Mouse (Mus musculus) kidney, embryonic 16.5 days (tissue): ENCODE data around the gene Tet2. TPM values are rescaled to one million over a fixed set of nuclear protein-coding genes. Genes with fewer than 3 reads are reported as not detected.
A peak's percentile ranks its signal among the peaks of the same experiment; 100 is the strongest.

Experiments used
- ATAC-seq: fragments of 200-750 bp; cut with Nextera tagmentation; 2 replicates; pipeline ENCODE4 v1.8.0; 2017; ENCODE audit warnings: moderate TSS enrichment; ENCODE audit not compliant: low FRiP score, low TSS enrichment
- H3K27ac ChIP-seq: fragments of 300-500 bp; sonication (generic); 2 replicates; pipeline ENCODE4 v1.5.1; 2014; ENCODE audit warnings: low read length
- H3K27me3 ChIP-seq: fragments of 300-500 bp; sonication (generic); 2 replicates; pipeline ENCODE4 v1.6.1; 2014; ENCODE audit warnings: low read length, control low read depth, mixed read lengths; ENCODE audit not compliant: insufficient read depth
- H3K36me3 ChIP-seq: fragments of 300-500 bp; sonication (generic); 2 replicates; pipeline ENCODE4 v1.6.1; 2014; ENCODE audit warnings: low read length, control low read depth, mixed read lengths; ENCODE audit not compliant: insufficient read depth
- H3K4me1 ChIP-seq: fragments of 300-500 bp; sonication (generic); 2 replicates; pipeline ENCODE4 v1.6.1; 2014; ENCODE audit warnings: low read length, control low read depth, mixed read lengths; ENCODE audit not compliant: insufficient read depth
- H3K4me2 ChIP-seq: fragments of 300-500 bp; sonication (generic); replicated peaks from 2 replicates; pipeline ENCODE4 v1.6.1; 2014; ENCODE audit warnings: low read depth, low read length
- H3K4me3 ChIP-seq: fragments of 300-500 bp; sonication (generic); 2 replicates; pipeline ENCODE4 v1.5.1; 2014; ENCODE audit warnings: mild to moderate bottlenecking, low read length
- H3K9ac ChIP-seq: fragments of 300-500 bp; sonication (generic); replicated peaks from 2 replicates; pipeline ENCODE4 v1.6.1; 2014; ENCODE audit warnings: low read length
- H3K9me3 ChIP-seq: fragments of 300-500 bp; sonication (generic); 2 replicates; pipeline ENCODE4 v1.6.1; 2016; ENCODE audit warnings: low read length, control low read depth
- WGBS: fragments of 180-500 bp; shearing (Covaris S2); extraction: QIAGEN DNeasy Blood & Tissue Kit; methylation state at CpG from one replicate; pipeline ENCODE4 v1.1.7; 2014; 5-methylcytosine and 5-hydroxymethylcytosine counted together
- polyA plus RNA-seq: library from polyadenylated mRNA; unstranded; fragments of >200 nt; fragmentation: Nextera tagmentation; extraction: Ambion mirVana; gene quantifications from 2 replicates; pipeline ENCODE4 v1.2.1, GENCODE M21; 2015

The Tet2 gene
- polyA plus RNA-seq, 1 experiment from 2014 or later: 17.0 TPM

DNA sequence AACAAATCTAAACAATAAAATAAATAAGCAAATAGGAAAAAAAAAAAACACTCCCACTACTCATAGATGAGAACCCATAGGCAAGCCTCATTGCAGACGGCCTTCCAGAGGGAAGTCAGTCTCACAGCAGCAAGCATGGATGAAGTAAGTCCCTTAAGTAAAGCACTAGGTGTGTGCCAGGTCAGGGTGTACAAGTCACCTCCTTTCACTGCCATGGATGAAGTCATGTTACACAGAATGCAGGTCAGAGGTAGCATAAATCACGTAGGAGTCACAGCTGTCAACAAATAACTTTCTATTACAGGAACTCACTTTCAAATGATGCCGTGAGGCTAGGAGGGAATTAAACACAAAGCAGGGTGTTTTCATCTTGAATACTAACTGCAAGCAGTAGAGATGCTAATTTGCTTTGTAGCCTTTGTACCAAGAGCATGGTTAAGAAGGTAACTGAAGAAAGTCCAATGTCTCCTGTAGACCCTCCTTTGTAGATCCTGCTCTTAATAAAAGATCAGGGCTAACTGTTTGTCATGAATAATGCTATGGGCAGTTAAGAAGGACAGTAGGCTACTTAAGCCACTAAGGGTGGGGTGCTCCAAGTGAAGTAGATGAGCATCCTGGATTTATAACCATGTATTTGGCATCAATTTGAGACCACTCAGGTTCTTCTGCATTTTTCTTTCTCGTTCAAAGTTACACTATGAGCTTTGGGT is 20.4 kb downstream of the Tet2 start:
- ATAC-seq: no peak
- Histone ChIP-seq H3K4me2 (no peak overlapping the region), H3K36me3 (no peaks in the 10 kb centered on the region), H3K27me3 (no peaks in the 10 kb centered on the region), H3K27ac (no peak overlapping the region), H3K9ac (no peak overlapping the region), H3K4me1 (peaks cover 6% of the 10 kb centered on the region; the same call in 1 of the 2 replicates), H3K9me3 (no peaks in the 10 kb centered on the region), H3K4me3 (no peak overlapping the region)
- 79% methylated on average over 4 of the region's 4 CpGs for WGBS

- no peak for ATAC-seq
- peaks cover 6% of the 10 kb centered on the region; the same call in 1 of the 2 replicates for H3K4me1 ChIP-seq
- no peak overlapping the region for H3K4me3 ChIP-seq
- 87% methylated on average over 6 of the region's 6 CpGs for WGBS
- no peaks in the 10 kb centered on the region for H3K27me3 ChIP-seq
- H3K4me2 ChIP-seq: no peak overlapping the region
- H3K9ac ChIP-seq: no peak overlapping the region
- no peaks in the 10 kb centered on the region for H3K9me3 ChIP-seq
- no peak overlapping the region for H3K27ac ChIP-seq
- H3K36me3 ChIP-seq: no peaks in the 10 kb centered on the region
These were observed 21.7 kb downstream of the Tet2 start for GRCm38 (mm10) chr3:133523191-133523590.

GRCm38 (mm10) chr3:133522289-133522688 is 22.6 kb downstream of the Tet2 start:
- Histone ChIP-seq H3K9ac (no peak overlapping the region), H3K27me3 (no peaks in the 10 kb centered on the region), H3K4me1 (peaks cover 6% of the 10 kb centered on the region; the same call in 1 of the 2 replicates), H3K4me3 (no peak overlapping the region), H3K4me2 (no peak overlapping the region), H3K27ac (no peak overlapping the region), H3K36me3 (no peaks in the 10 kb centered on the region), H3K9me3 (no peaks in the 10 kb centered on the region)
- peak; percentile 47; the same call in 1 of the 2 replicates for ATAC-seq
- 53% methylated on average over 7 of the region's 7 CpGs for WGBS

DNA sequence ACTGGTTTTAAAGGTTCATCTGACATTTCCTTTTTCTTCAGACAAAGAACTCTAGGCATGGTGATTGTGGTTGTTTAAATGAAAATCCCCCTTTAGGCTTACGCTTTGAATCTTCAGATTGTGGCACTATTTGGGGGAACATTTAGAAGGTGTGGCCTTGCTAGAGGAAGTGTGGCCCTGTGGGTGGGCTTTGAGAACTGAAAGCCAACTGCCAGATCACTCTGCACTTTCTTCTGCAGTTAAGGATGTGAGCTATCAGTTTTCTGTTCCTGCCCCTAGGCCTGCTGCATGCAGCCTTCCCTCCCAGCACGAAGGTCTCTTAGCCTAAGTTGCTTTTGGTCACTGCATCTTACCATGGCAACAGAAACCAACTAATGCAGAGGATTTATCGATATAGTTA is 26.1 kb downstream of the Tet2 start:
- Histone ChIP-seq H3K36me3 (peaks cover 20% of the 10 kb centered on the region), H3K4me3 (no peak overlapping the region), H3K4me1 (peaks cover 6% of the 10 kb centered on the region; the same call in 1 of the 2 replicates), H3K9me3 (no peaks in the 10 kb centered on the region), H3K4me2 (no peak overlapping the region), H3K27ac (no peak overlapping the region), H3K27me3 (no peaks in the 10 kb centered on the region), H3K9ac (no peak overlapping the region)
- no peak for ATAC-seq
- WGBS: 83% methylated on average over 3 of the region's 3 CpGs

GRCm38 (mm10) chr3:133518116-133518515 is 26.8 kb downstream of the Tet2 start:
- H3K4me1 ChIP-seq: peaks cover 6% of the 10 kb centered on the region; the same call in 1 of the 2 replicates
- peaks cover 24% of the 10 kb centered on the region for H3K36me3 ChIP-seq
- no peaks in the 10 kb centered on the region for H3K27me3 ChIP-seq
- no peak for ATAC-seq
- no peak overlapping the region for H3K4me2 ChIP-seq
- H3K9me3 ChIP-seq: no peaks in the 10 kb centered on the region
- no peak overlapping the region for H3K27ac ChIP-seq
- no peak overlapping the region for H3K4me3 ChIP-seq
- WGBS: 82% methylated on average over 6 of the region's 6 CpGs
- H3K9ac ChIP-seq: no peak overlapping the region

DNA sequence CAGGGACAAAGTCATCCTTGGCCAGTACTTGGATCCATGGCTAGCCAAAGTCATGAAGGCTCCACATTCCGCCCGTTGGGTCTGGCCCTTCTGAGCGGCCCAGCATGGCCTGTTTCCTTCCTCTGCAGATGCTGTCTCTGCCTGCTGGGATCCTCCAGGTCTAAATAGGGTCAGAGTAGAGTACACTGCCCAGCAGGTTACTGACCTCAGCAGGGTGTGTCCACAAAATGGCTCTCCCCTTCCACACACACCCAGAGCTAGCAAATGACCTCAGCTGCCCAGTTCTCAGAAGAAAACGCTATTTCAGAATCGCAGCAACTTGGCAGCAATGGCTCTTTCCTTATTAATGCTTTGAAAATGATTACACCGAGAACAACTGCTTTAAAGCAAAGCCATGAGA is 27.5 kb downstream of the Tet2 start:
- Histone ChIP-seq H3K27ac (no peak overlapping the region), H3K36me3 (peaks cover 24% of the 10 kb centered on the region), H3K4me3 (no peak overlapping the region), H3K4me2 (no peak overlapping the region), H3K27me3 (no peaks in the 10 kb centered on the region), H3K9me3 (no peaks in the 10 kb centered on the region), H3K4me1 (peaks cover 3% of the 10 kb centered on the region; the same call in 1 of the 2 replicates), H3K9ac (no peak overlapping the region)
- no peak for ATAC-seq
- WGBS: 84% methylated on average over 6 of the region's 6 CpGs

DNA sequence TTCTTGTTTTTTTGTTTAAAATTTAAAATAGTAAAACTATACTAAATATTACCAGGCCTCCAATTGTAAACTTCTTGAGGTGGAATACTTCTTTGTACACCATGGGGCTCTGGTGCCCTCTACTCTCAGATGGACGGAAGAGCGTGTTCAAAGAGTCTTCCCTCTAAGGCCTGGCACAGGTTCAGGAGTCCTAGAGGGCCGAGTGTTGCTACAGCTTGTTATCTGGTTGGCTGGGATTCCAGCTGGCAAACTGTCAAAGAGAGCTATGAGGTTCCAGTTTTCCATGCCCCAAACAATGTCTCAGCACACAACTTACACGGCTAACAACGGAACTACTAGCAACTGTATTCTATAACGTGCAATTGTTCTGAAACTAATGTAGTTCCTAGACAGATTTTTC is 28.8 kb downstream of the Tet2 start:
- Histone ChIP-seq H3K27me3 (no peaks in the 10 kb centered on the region), H3K9ac (no peak overlapping the region), H3K36me3 (peaks cover 34% of the 10 kb centered on the region), H3K4me3 (no peak overlapping the region), H3K9me3 (no peaks in the 10 kb centered on the region), H3K27ac (no peak overlapping the region), H3K4me1 (no peaks in the 10 kb centered on the region), H3K4me2 (no peak overlapping the region)
- 77% methylated on average over 6 of the region's 6 CpGs for WGBS
- ATAC-seq: no peak

GRCm38 (mm10) chr3:133515204-133515969 is 29.6 kb downstream of the Tet2 start:
- no peak overlapping the region for H3K4me3 ChIP-seq
- no peaks in the 10 kb centered on the region for H3K4me1 ChIP-seq
- no peaks in the 10 kb centered on the region for H3K9me3 ChIP-seq
- 95% methylated on average over 8 of the region's 8 CpGs for WGBS
- H3K9ac ChIP-seq: no peak overlapping the region
- ATAC-seq: no peak
- no peak overlapping the region for H3K27ac ChIP-seq
- peaks cover 36% of the 10 kb centered on the region for H3K36me3 ChIP-seq
- H3K27me3 ChIP-seq: no peaks in the 10 kb centered on the region
- H3K4me2 ChIP-seq: no peak overlapping the region

- peaks cover 36% of the 10 kb centered on the region for H3K36me3 ChIP-seq
- no peaks in the 10 kb centered on the region for H3K4me1 ChIP-seq
- no peak overlapping the region for H3K27ac ChIP-seq
- no peaks in the 10 kb centered on the region for H3K9me3 ChIP-seq
- no peak overlapping the region for H3K4me2 ChIP-seq
- H3K4me3 ChIP-seq: no peak overlapping the region
- no peak overlapping the region for H3K9ac ChIP-seq
- no peak for ATAC-seq
- H3K27me3 ChIP-seq: no peaks in the 10 kb centered on the region
- 94% methylated on average over 12 of the region's 12 CpGs for WGBS
These were observed 30.6 kb downstream of the Tet2 start for GRCm38 (mm10) chr3:133514290-133514689.

GRCm38 (mm10) chr3:133513475-133513874 is 31.5 kb downstream of the Tet2 start:
- H3K4me1 ChIP-seq: no peaks in the 10 kb centered on the region
- peaks cover 36% of the 10 kb centered on the region for H3K36me3 ChIP-seq
- H3K4me3 ChIP-seq: no peak overlapping the region
- 85% methylated on average over 7 of the region's 7 CpGs for WGBS
- no peak overlapping the region for H3K9ac ChIP-seq
- ATAC-seq: no peak
- H3K27me3 ChIP-seq: no peaks in the 10 kb centered on the region
- H3K9me3 ChIP-seq: no peaks in the 10 kb centered on the region
- H3K4me2 ChIP-seq: no peak overlapping the region
- H3K27ac ChIP-seq: no peak overlapping the region
